Mouse (Mus musculus) cerebellum, postnatal 10 days (tissue): Measurements from ENCODE around the gene 4930550C14Rik.
A peak's percentile ranks its signal among the peaks of the same experiment; 100 is the strongest.

Experiments
- DNase-seq, 2 experiments: peaks; one replicate each; pipeline ENCODE4 v3.0.0; 2021; ENCODE audit warnings: mixed read lengths in 2 of 2

4930550C14Rik gene

GRCm38 (mm10) chr9:53402291-53402711, at the start of gene 4930550C14Rik:
Gene 4930550C14Rik (plus strand): TSS chr9:53402325.
- peak; percentile 51 to 63 for DNase-seq

GRCm38 (mm10) chr9:53353161-53353560, 49.0 kb upstream of the 4930550C14Rik start:
- no peak for DNase-seq

GRCm38 (mm10) chr9:53356219-53357155, 45.6 kb upstream of the 4930550C14Rik start:
- DNase-seq = no peak

GRCm38 (mm10) chr9:53371339-53371738, 30.8 kb upstream of the 4930550C14Rik start:
- no peak for DNase-seq

GRCm38 (mm10) chr9:53375907-53376306, 26.2 kb upstream of the 4930550C14Rik start:
- no peak for DNase-seq

- DNase-seq = peak in 1 of 2 experiments; percentile 22
These were observed 25.3 kb upstream of the 4930550C14Rik start for GRCm38 (mm10) chr9:53376820-53377219.

- DNase-seq = no peak
These were observed 24.5 kb upstream of the 4930550C14Rik start for GRCm38 (mm10) chr9:53377597-53377996.

GRCm38 (mm10) chr9:53378171-53378570, 24.0 kb upstream of the 4930550C14Rik start:
- peak in 1 of 2 experiments; percentile 20 for DNase-seq

- DNase-seq = no peak
These were observed 21.5 kb upstream of the 4930550C14Rik start for GRCm38 (mm10) chr9:53380595-53380994.

GRCm38 (mm10) chr9:53381113-53381615, 21.0 kb upstream of the 4930550C14Rik start:
- DNase-seq = peak; percentile 53 to 54

- DNase-seq = peak; percentile 81 to 82
These were observed 17.9 kb upstream of the 4930550C14Rik start, which contains the start of gene Kdelc2 for GRCm38 (mm10) chr9:53383951-53384866. Gene Kdelc2 (plus strand): TSS chr9:53384025.

- peak in 1 of 2 experiments; percentile 50 for DNase-seq
These were observed 17.3 kb upstream of the 4930550C14Rik start for GRCm38 (mm10) chr9:53384873-53385272.

- DNase-seq = no peak
These were observed 14.7 kb upstream of the 4930550C14Rik start for GRCm38 (mm10) chr9:53387431-53387830.

- DNase-seq = no peak
These were observed 13.0 kb upstream of the 4930550C14Rik start for GRCm38 (mm10) chr9:53389109-53389508.

- DNase-seq = no peak
These were observed 12.0 kb upstream of the 4930550C14Rik start for GRCm38 (mm10) chr9:53390136-53390535.

GRCm38 (mm10) chr9:53397685-53398387, 4.3 kb upstream of the 4930550C14Rik start:
- DNase-seq = no peak

- peak; percentile 87 to 89 for DNase-seq
These were observed 3.8 kb upstream of the 4930550C14Rik start for GRCm38 (mm10) chr9:53398388-53398700.

- no peak for DNase-seq
These were observed 2.6 kb upstream of the 4930550C14Rik start for GRCm38 (mm10) chr9:53399537-53399936.

GRCm38 (mm10) chr9:53400696-53401095, 1.4 kb upstream of the 4930550C14Rik start:
- no peak for DNase-seq

GRCm38 (mm10) chr9:53401146-53401545, 979 bp upstream of the 4930550C14Rik start:
- DNase-seq = no peak

GRCm38 (mm10) chr9:53402991-53403390, 866 bp downstream of the 4930550C14Rik start:
- no peak for DNase-seq

GRCm38 (mm10) chr9:53404050-53404752, 2.1 kb downstream of the 4930550C14Rik start:
- DNase-seq = no peak
